Mouse (Mus musculus): ENCODE results near the gene Fbxl15.

DNA sequence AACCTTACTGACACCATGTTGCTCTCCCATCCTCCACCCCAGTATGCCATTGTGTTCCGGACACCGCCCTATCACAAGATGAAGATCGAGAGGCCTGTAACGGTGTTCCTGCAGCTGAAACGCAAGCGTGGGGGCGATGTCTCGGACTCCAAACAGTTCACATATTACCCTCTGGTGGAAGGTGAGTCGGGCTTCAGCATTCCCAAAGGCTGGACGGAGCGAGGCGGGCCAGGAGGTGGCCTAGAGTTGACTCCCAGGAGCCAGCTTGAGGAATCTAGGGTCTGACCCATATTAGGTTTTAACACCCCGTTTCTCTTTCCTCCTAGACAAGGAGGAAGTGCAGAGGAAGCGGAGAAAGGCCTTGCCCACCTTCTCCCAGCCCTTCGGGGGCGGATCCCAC is 19.7 kb upstream of the Fbxl15 start:
- TF ChIP-seq CTCF (IDR thresholded peaks at IDR 0.05) (no peak), POLR2A (IDR thresholded peaks at IDR 0.05; ENCODE audit: insufficient read depth, low read depth, low read length) (no peak), EP300 (IDR thresholded peaks at IDR 0.05; ENCODE audit: insufficient read depth, low read depth, low read length) (no peak)
